Mouse (Mus musculus) Patski (cell line): ENCODE results near the gene Ick. TPM values are rescaled to one million over a fixed set of nuclear protein-coding genes. Genes with fewer than 3 reads are reported as not detected.
"Not testable (repeated sequence)": the region's sequence is repeated elsewhere in the genome, so short reads cannot be mapped to it uniquely, and the experiment has no call there.

ENCODE experiments used
- ATAC-seq: fragments of 100-300 bp; one replicate; pipeline ENCODE4 v1.8.0; 2021
- CTCF ChIA-PET: fragments of 350-600 bp; sonication (Branson Sonifier 250); formaldehyde crosslinking; loops from one replicate; lab custom pipeline; 2022; ENCODE audit warnings: inconsistent platforms; lab: Charles Lee
- POLR2A ChIA-PET: fragments of 350-600 bp; sonication (Branson Sonifier 250); formaldehyde crosslinking; loops from one replicate; lab custom pipeline; 2022; ENCODE audit warnings: antibody characterized with exemption, inconsistent platforms; lab: Charles Lee
- DNase-seq: peaks from one replicate; pipeline ENCODE4 v3.0.0-alpha.2; 2011; ENCODE audit warnings: low read depth, low spot score
- H3K27me3 ChIP-seq: fragments of 371-371 bp; one replicate; pipeline ENCODE4 v1.5.1; 2021
- CTCF ChIP-seq: fragments of 100-300 bp; IDR thresholded peaks from one replicate; pipeline ENCODE4 v1.5.1; 2021
- in situ Hi-C: fragments of 300-500 bp; cut with MboI; formaldehyde crosslinking; loops from 3 replicates; pipeline ENCODE4 v1.11.1; 2018; ENCODE audit warnings: low pct_unique_long_range_greater_than_20kb, mixed read lengths
- polyA plus RNA-seq: library from polyadenylated mRNA; unstranded; gene quantifications from one replicate; pipeline ENCODE4 v1.2.3, GENCODE M21; 2021

Gene Ick
- polyA plus RNA-seq, 1 experiment from 2014 or later, result 19.0 TPM

GRCm38 (mm10) chr9:78146099-78146498 is 37.1 kb downstream of the Ick start:
- no peak for TF ChIP-seq CTCF
- H3K27me3 ChIP-seq, result no peaks in the 10 kb centered on the region
- in situ Hi-C loops, result no loop called here
- DNase-seq (no peak), ATAC-seq (no peak)
- ChIA-PET CTCF (interaction anchor here (1.1 kb wide), 1 partner anchor 33 kb away, joined by 4 read pairs; no protein-coding TSS in a partner anchor), POLR2A (no interaction called here)

- DNase-seq (no peak), ATAC-seq (no peak)
- no peak for TF ChIP-seq CTCF
- H3K27me3 ChIP-seq, result no peaks in the 10 kb centered on the region
- CTCF ChIA-PET, result interaction anchor here (1.1 kb wide), 1 partner anchor 34 kb away, joined by 4 read pairs; no protein-coding TSS in a partner anchor
- POLR2A ChIA-PET, result no interaction called here
- in situ Hi-C loops, result no loop called here
These were observed 37.6 kb downstream of the Ick start for GRCm38 (mm10) chr9:78146627-78147026.

- DNase-seq (no peak), ATAC-seq (no peak)
- ChIA-PET POLR2A (no interaction called here), CTCF (no interaction called here)
- in situ Hi-C loops, result no loop called here
- no peaks in the 10 kb centered on the region for H3K27me3 ChIP-seq
- no peak for TF ChIP-seq CTCF
These were observed 39.2 kb downstream of the Ick start for GRCm38 (mm10) chr9:78148149-78148548.

GRCm38 (mm10) chr9:78149770-78150169 is 40.8 kb downstream of the Ick start:
- DNase-seq, in situ Hi-C loops, ATAC-seq, POLR2A ChIA-PET, H3K27me3 ChIP-seq: not testable (repeated sequence)
- CTCF ChIA-PET, result interaction anchor here (1.6 kb wide), 1 partner anchor 27 kb away, joined by 3 read pairs; no protein-coding TSS in a partner anchor

- CTCF ChIA-PET, result no interaction called here
- TF ChIP-seq CTCF, result no peak
- in situ Hi-C loops, result no loop called here
- POLR2A ChIA-PET, result no interaction called here
- ATAC-seq (no peak), DNase-seq (no peak)
- H3K27me3 ChIP-seq, result no peaks in the 10 kb centered on the region
These were observed 45.4 kb downstream of the Ick start for GRCm38 (mm10) chr9:78154211-78154977.

- no peak for ATAC-seq
- ChIA-PET POLR2A (no interaction called here), CTCF (interaction anchor here (1.6 kb wide), 1 partner anchor 12 kb away, joined by 5 read pairs; no protein-coding TSS in a partner anchor)
These were observed 48.2 kb downstream of the Ick start for GRCm38 (mm10) chr9:78157221-78157620.

GRCm38 (mm10) chr9:78163291-78163690 is 54.3 kb downstream of the Ick start:
- CTCF ChIA-PET, result no interaction called here
- ATAC-seq, result no peak
- DNase-seq, result no peak
- no peak for TF ChIP-seq CTCF
- in situ Hi-C loops, result no loop called here
- no peaks in the 10 kb centered on the region for H3K27me3 ChIP-seq
- POLR2A ChIA-PET, result no interaction called here

More at GRCm38 (mm10) chr9:78157221-78157620, 48.2 kb downstream of the Ick start:
- in situ Hi-C loops, result loop anchor here (5.0 kb wide), 1 partner anchor 40 kb away; no protein-coding TSS in a partner anchor
- DNase-seq, result no peak
- TF ChIP-seq CTCF, result no peak
- H3K27me3 ChIP-seq, result no peaks in the 10 kb centered on the region

GRCm38 (mm10) chr9:78164741-78165140 is 55.7 kb downstream of the Ick start:
- in situ Hi-C loops, result no loop called here
- no peak for DNase-seq
- ChIA-PET CTCF (interaction anchor here (0.7 kb wide), 1 partner anchor 52 kb away, joined by 3 read pairs; no protein-coding TSS in a partner anchor), POLR2A (no interaction called here)
- H3K27me3 ChIP-seq, result no peaks in the 10 kb centered on the region
- no peak for TF ChIP-seq CTCF
- ATAC-seq, result no peak

GRCm38 (mm10) chr9:78165454-78165853 is 56.5 kb downstream of the Ick start:
- no peaks in the 10 kb centered on the region for H3K27me3 ChIP-seq
- POLR2A ChIA-PET, result no interaction called here
- TF ChIP-seq CTCF, result no peak
- ATAC-seq (no peak), DNase-seq (no peak)
- CTCF ChIA-PET, result interaction anchor here (0.7 kb wide), 1 partner anchor 53 kb away, joined by 3 read pairs; no protein-coding TSS in a partner anchor
- in situ Hi-C loops, result no loop called here

- ATAC-seq, result no peak
- no peaks in the 10 kb centered on the region for H3K27me3 ChIP-seq
- in situ Hi-C loops, result no loop called here
- POLR2A ChIA-PET, result no interaction called here
- no peak for DNase-seq
- no peak for TF ChIP-seq CTCF
- CTCF ChIA-PET, result no interaction called here
These were observed 57.9 kb downstream of the Ick start for GRCm38 (mm10) chr9:78166694-78167452.
